Mouse (Mus musculus): Measurements from ENCODE around the gene Qser1. TPM values are rescaled to one million over a fixed set of nuclear protein-coding genes. Genes with fewer than 3 reads are reported as not detected.

The Qser1 gene
- total RNA-seq, 2 experiments from 2014 or later = 0.61 to 5.4 TPM

Other genes starting within 250 kb of the Qser1 start
- 27.8 and 31.0 TPM in 2 replicates for gene Cstf3, start 226.2 kb downstream of the Qser1 start, total RNA-seq (2015; ENCODE audit: low replicate concordance)
- gene Cstf3, start 226.2 kb downstream of the Qser1 start, total RNA-seq (2017; ENCODE audit: low replicate concordance) = 24.4 and 36.8 TPM in 2 replicates
- 3.6 TPM in 1 of 2 replicates, not detected in the other for gene Tcp11l1, start 104.6 kb downstream of the Qser1 start, total RNA-seq (2015; ENCODE audit: low replicate concordance)
- gene Tcp11l1, start 104.6 kb downstream of the Qser1 start, total RNA-seq (2017; ENCODE audit: low replicate concordance) = not detected in 2 replicates
- gene Pin1rt1, start 100.4 kb downstream of the Qser1 start, total RNA-seq (2015; ENCODE audit: low replicate concordance) = not detected in 2 replicates
- not detected in 2 replicates for gene Pin1rt1, start 100.4 kb downstream of the Qser1 start, total RNA-seq (2017; ENCODE audit: low replicate concordance)
- gene Depdc7, start 73.9 kb downstream of the Qser1 start, total RNA-seq (2015; ENCODE audit: low replicate concordance) = not detected in 2 replicates
- 0.98 TPM in 1 of 2 replicates, not detected in the other for gene Depdc7, start 73.9 kb downstream of the Qser1 start, total RNA-seq (2017; ENCODE audit: low replicate concordance)
- 0.36 TPM in 1 of 2 replicates, not detected in the other for gene Prrg4, start 33.1 kb upstream of the Qser1 start, total RNA-seq (2015; ENCODE audit: low replicate concordance)
- gene Prrg4, start 33.1 kb upstream of the Qser1 start, total RNA-seq (2017; ENCODE audit: low replicate concordance) = 0.08 TPM in 1 of 2 replicates, not detected in the other
- gene Ccdc73, start 51.0 kb upstream of the Qser1 start, total RNA-seq (2015; ENCODE audit: low replicate concordance) = 21.0 TPM in 1 of 2 replicates, not detected in the other
- 1.3 and 10.3 TPM in 2 replicates for gene Ccdc73, start 51.0 kb upstream of the Qser1 start, total RNA-seq (2017; ENCODE audit: low replicate concordance)
- 169 and 219 TPM in 2 replicates for gene Eif3m, start 200.3 kb upstream of the Qser1 start, total RNA-seq (2015; ENCODE audit: low replicate concordance)
- 72.2 and 116 TPM in 2 replicates for gene Eif3m, start 200.3 kb upstream of the Qser1 start, total RNA-seq (2017; ENCODE audit: low replicate concordance)

All from erythroid progenitor cell, adult 5-6 weeks (primary cell).